Mouse (Mus musculus) left cerebral cortex, postnatal 25 days (tissue): ENCODE results near the gene Gjd3. TPM values are rescaled to one million over a fixed set of nuclear protein-coding genes. Genes with fewer than 3 reads are reported as not detected.

Experiments
- DNase-seq, 2 experiments: peaks; one replicate each; pipeline ENCODE4 v3.0.0; 2022; ENCODE audit warnings: low spot score in 2 of 2, mixed read lengths in 1 of 2
- intact Hi-C: fragments of 180-260 bp; cut with DNase I; formaldehyde crosslinking; loops from one replicate; pipeline ENCODE4 v1.15.1; 2025
- total RNA-seq, 2 experiments: library from RNA; stranded (reverse); gene quantifications; 2 replicates each; pipeline ENCODE4 v1.2.3; 2021

The Gjd3 gene
- total RNA-seq, 2 experiments from 2014 or later = 2.9 to 3.0 TPM

DNA sequence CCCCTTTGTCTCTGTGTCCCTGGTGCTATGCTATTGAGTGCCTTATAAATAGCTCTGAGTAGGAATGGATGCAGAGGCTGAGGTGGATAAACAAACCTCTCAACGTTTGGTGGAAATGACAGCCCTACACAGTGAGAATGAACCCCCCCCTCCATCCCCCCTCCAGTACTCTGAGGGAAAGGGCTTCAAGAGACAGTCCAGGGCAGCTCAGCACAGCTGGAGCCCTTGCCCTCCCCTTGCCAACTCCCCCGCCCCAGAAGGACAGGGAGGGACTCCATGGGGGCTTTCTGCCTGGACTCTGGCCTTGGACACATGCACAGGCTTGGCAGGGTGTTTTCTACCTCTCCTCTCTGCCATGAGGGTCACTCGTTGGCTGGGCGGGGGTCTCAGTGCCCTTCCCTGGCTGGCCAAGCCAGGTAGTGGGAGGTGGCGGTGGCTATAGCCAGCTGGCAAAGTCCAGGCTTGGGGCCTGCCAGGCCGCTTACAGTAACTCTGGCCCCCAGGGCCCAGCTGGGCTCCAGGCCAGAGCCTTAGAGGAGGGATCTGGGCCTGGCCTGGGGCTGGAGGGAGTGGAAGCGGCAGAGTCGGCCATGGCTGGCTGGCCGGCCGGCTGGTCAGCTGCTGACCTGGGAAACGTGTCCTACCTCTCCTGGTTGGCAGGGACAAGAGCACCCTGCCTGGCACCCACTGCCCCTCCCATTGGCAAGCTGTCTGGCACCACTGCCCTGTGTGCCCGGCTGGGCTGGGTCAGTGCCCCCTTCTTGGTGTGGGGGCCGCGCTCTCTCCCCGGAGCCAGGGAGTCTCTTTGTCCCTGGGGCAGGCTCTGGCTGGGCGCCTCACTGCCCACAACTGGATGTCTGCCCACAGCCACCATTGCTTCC is 31.6 kb downstream of the Gjd3 start:
- intact Hi-C loops = no loop called here
- DNase-seq = no peak

DNA sequence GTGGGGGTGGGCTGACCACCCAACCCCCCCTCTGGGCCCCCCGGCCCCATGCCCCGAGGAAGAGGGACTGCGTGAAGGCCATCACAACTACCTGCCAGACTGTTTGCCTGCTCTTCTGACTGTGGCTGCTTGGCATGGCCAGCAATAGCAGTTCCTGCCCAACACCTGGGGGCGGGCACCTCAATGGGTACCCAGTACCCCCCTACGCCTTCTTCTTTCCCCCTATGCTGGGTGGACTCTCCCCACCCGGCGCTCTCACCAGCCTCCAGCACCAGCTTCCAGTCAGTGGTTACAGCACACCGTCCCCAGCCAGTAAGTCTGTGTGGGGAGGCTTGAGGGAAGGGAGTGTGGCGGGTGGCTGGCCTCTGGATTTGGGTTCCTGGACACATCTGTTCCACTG is 32.3 kb downstream of the Gjd3 start:
- no peak for DNase-seq
- intact Hi-C loops = no loop called here

DNA sequence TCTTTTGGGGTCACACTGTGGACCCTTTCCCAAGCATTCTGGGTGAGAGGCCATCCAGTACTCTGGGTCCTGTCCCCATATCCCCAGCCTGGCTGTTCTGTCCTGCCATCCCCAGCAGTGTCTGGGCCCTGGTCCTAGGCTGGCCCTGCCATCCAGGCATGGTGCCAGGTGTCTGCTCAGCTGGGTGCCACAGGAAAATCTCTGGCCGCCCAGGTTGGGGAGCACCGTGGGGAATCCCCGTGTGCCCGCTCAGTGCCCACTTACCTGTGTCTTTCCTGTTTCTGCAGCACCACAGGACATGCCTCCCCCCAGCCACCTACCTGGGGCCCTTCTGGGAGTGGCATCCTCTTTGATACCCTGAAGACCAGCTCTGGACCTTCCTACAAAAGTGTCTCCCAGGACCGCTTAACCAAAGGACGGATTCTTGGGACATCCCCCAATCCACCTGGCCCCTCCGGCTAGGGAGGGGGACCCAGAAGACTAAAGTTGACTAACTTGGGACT is 32.8 kb downstream of the Gjd3 start:
- intact Hi-C loops = no loop called here

DNA sequence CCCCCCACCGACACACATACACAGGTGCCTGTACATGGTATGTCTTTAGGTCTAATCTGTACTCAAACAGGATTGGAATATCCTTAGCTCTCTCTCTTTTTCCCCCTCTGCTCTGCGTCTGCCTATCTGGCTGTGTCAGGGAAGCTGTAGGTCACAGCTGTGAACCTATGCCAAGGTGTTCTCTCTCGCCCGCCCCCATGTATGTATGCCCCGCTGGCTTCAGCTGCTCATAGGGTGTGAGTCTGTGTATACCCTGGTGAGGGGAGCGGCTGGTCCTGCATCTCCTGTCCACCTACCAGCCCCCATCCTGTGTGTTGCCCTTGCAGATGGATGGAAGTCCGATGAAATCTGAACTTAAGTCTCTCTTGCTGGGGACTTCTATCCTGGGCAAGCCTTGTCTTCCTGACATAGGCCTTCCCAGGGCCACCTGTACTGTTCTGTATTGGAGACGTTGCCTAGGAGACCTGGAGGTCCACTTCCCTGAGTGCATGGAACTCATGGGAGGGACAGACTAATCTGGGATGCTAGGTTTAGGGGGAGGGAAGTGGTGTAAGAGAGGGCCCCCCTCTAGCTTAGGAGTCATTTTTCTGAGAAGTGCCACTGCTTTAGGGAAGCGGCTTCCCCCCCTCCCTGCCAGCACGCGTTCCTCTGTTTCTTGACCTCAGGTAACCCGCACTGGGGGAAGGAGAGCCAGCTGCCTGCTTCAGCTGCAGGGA is 33.4 kb downstream of the Gjd3 start:
- no peak for DNase-seq
- intact Hi-C loops = no loop called here

More for the DNA sequence above, 32.8 kb downstream of the Gjd3 start:
- DNase-seq = no peak

DNA sequence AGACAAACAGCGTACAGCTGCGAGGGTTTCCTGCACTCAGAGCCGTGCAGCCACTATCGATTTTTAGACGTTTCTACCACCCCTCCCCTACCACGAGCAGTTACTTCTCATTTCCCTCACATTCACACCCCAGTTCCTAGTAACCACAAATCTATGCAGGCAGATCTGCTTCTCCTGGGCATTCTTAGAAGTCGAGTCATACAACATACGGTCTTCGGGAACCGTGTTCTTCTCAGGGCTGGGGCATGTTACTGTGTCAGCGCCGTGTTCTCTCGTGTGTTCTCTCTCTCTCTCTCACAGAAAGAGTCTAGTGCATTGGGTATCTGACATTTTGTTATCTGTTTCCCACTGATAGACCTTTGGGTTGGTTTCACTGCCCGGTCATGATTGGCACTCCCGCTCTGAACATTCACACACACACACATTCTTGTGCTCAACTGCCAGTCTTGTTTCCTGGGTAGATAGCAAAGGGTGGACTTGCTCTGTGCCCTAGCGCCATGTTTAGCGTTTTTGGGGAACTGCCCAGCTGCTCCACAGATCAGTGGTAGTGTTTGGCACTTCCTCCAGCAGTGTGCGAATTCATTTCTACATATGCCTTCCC is 34.7 kb downstream of the Gjd3 start:
- intact Hi-C loops = no loop called here
- DNase-seq = no peak

DNA sequence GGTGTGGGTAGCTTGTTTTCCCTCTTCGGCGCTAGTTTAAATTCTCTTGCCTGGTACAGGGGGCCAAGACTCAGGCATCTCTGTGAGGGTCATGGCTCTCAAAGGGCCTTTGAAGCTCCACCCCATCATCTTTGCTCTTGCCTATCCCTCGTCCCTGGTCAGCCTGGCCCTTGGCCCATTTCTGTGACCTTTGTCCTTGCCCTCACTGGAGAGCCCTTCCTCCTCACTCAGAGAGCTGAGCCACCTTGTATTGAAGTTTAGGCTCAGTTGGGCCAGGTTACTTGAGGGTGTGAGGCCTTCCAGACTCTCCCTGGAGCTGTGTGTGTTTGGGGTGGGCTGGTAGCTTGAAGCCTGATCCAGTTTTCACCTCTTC is 37.2 kb downstream of the Gjd3 start:
- DNase-seq = no peak
- intact Hi-C loops = no loop called here

DNA sequence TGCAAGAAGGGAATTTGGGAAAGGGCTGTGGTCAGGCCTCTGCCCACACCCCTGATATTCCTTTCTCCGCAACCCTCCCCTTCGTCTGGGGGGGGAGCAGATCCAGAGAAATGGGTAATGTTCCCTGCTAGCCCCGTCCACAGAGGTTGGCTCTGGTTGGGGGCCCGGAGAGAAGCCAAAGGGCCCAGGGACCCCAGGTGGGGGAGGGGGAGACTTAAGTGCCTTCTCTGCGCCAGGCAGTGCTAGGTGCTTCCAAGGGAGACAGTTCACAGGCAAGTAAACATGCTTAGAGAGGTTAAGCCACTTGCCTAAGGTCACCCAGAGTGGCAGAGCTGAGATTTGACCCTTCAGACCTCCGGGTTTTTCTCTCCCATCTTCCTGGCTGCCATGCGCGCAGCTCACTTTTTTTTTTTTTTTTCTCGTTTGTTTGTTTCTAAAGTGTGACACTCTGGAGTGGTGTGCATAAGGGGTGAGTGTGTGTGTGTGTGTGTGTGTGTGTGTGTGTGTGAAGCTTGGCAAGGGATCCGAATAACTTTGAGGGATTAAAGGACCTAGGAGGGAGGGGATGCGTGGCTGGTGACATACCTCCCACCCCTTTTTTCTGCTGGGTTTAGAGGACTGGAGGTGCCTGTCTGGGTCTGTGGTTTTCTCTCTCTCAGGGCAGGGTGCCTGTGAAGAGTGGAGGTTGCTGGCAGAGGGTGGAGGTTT is 37.8 kb downstream of the Gjd3 start:
- intact Hi-C loops = no loop called here
- DNase-seq = no peak

DNA sequence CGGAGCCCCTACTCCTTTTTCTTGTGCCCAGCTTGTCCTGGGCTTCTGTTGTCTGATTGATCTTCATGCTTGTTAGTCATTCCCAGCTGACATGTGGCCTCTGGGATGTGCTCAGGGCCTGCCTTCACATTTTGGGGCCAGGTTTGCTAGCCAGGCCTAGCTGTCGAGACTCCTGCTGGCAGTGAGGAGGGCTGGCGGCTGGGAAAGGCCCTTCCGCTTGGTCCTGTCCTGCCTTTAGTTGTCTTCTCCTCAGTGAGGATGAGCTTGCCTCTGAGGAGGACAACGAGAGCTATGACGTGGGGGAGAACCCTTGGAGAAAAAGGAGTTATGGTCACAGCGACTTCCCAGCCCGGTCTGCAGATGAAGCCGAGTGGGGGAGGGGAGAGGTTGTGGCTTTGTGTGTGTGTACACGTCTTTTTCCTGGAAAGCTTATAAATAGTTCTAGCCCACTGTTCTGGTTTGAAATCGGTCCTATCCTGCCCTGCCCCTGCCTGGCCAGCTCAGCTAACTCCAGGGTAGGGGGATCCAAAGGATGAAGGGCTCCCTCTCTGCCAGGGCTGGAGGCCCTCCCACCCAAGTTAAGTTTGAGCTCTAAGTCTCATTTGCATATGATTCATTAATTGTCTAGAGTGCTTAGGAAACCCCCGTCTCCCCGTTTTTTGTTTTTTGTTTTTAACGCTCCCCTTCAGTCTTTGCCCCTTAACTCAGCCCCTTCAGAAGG is 38.9 kb downstream of the Gjd3 start:
- intact Hi-C loops = no loop called here
- DNase-seq = no peak

DNA sequence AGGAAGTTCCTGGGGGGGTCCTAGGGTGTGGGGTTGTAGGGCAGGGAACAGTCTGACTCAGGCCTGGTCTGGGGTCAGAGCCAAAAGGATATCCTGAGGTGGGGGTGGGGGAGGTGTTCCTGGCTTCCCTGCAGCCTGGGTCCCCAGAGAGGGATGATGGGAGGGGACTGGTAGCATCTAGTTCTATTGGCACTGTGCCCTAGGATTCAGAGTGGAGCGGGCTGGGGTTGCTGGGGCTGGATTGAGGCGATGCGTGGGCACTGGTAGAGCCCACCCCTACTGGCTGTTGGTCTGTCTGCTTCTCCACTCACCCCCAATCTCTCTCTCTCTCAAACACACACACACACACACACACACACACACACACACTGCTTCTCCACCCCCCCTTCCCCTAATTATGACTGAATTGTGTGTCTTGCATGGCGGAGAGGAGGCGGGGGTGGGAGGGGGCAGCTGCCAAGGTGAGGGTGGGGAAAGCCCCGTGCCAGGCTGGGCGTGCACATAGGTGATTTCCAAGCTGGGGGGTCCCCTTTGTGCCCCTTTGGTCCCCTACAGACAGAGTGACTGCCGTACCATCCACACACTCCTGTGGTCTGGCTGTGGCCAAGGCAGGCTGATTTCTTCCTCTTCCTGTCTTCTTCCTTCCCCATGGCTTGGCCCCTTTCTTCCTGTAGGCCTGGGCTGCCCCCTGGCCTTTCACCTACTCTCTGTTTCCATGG is 39.7 kb downstream of the Gjd3 start:
- no peak for DNase-seq
- intact Hi-C loops = no loop called here

DNA sequence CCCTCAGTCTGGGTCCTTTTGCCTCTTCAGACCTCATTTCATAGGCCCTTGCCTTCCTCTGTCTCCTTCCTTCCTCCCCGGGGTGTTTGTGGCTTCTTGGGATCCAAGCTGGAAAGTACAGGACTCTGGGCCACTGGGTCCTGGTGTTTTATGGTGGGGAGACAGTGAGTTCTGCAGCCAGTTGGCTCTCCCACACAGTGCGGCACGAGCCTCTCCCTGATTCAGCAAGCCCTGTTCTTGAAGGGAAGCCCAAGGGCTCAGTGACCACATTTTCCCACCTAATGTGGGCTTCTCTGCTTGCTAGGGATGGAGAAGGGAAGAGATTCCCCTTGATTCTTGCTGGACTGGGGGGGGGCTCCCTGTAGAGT is 40.3 kb downstream of the Gjd3 start:
- no peak for DNase-seq
- intact Hi-C loops = no loop called here

DNA sequence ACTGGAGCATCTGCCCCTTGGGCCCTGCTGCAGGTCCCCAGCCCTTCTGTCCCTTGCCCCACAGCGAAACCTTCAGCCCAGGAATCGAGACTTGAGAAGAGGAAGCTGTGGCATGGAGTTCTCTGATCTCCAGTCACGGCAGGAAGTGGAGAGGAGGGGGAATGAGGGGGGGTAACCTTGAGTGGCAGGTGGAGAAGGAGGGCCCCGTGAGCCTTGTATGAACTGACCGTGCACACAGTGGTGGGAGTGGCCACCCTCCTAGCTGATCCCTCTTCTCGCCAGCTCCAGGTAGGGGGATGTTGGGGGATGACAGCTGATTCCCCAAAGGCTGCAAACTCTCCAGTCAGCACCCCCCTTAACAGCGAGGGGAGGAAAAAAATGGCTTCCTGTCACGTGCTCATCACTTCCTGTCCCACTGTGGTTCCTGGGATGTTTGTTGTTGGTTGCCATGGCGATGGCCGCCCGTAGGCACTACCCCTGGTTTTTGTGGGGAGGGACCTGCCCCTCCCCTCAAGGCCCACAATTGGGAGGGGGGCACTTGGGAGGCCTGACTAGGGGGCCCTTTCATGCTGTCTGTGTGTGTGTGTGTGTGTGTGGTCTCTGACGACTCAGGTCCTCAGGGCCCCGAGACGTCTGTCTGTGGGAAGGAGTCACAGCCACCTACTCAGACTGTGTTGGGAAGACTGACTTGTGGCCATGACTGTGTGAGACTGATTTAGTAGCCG is 40.8 kb downstream of the Gjd3 start:
- intact Hi-C loops = no loop called here
- peak in 1 of 2 experiments; percentile 66 for DNase-seq

DNA sequence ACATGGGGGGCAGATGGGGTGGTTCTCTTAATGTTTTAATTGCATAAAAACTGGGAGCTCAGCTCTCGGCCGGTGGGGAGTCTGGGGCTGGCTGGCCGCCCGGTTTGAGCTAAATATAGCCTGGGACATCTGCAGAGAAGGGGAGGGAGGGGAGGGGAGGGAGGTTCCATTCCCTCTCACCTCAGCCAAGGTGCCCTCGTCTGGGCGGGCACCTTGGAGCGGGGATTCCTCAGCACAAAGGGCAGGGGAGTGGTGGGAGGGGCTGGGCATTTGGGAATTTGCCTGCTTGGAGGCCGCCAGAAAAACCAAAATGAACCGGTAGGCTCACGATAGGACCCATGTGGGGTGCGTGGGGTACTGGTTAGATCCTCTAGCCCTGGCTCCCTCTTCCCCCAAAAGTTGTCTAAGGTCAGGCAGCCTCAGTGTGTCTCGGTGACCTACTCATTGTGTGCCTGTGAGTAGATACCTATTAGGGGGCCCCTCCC is 41.4 kb downstream of the Gjd3 start:
- DNase-seq = peak in 1 of 2 experiments; percentile 77
- intact Hi-C loops = no loop called here

DNA sequence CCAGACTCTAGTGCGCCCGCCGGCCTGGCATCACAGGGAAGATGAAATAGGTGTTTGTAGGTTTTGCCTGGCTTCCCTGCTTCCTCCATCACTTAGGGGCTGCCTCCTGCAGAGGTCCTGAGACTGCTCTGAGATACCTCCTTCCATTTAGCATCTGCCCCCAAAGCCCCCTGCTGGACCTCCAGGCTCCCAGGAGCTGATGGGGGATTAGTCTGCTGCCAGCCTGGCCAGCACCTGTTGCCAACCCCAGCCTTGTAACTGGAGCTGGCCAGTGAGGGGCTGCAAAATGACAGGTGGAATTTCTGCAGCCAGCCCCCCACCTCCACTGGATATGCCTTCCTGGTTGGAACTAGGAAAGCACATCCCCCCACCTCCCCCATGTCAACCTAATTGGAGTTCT is 42.0 kb downstream of the Gjd3 start:
- intact Hi-C loops = loop anchor here (1.0 kb wide), 1 partner anchor 26 kb away; no protein-coding TSS in a partner anchor
- DNase-seq = no peak

DNA sequence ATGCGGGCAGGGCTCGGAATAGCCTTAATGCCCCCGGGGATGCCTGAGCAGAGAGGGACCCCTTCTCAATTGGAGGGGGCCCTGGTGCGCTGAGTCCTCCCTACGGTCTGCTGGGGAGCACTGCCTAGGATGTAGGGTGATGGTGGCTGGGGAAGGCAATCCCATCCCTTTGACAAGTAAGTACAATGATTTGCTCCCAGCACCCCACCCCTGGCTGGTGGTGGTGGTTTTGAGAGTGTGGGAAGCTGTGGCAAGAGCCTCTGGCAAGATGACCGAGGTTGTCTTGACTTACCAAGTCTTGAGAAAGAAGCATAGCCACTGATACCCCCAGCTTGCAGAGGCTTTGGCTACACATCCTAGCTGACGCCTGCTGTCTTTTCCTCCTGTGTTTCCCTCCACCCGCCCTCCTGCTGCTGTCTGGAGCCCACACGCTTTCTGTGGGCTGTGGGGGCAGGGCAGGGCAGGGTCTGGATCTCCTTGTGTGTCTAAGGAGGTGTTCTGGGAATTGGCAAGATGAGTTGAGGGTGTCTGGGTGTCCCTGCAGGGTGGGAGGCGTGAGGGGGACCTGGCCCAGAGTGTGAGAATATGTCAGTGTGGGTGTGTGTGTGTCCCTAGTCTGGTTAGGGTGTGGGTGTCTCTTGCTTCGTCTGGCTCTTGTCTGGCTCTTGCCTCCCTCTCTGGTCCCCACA is 42.7 kb downstream of the Gjd3 start:
- intact Hi-C loops = loop anchor here (1.0 kb wide), 1 partner anchor 26 kb away; no protein-coding TSS in a partner anchor
- peak in 1 of 2 experiments; percentile 82 for DNase-seq

DNA sequence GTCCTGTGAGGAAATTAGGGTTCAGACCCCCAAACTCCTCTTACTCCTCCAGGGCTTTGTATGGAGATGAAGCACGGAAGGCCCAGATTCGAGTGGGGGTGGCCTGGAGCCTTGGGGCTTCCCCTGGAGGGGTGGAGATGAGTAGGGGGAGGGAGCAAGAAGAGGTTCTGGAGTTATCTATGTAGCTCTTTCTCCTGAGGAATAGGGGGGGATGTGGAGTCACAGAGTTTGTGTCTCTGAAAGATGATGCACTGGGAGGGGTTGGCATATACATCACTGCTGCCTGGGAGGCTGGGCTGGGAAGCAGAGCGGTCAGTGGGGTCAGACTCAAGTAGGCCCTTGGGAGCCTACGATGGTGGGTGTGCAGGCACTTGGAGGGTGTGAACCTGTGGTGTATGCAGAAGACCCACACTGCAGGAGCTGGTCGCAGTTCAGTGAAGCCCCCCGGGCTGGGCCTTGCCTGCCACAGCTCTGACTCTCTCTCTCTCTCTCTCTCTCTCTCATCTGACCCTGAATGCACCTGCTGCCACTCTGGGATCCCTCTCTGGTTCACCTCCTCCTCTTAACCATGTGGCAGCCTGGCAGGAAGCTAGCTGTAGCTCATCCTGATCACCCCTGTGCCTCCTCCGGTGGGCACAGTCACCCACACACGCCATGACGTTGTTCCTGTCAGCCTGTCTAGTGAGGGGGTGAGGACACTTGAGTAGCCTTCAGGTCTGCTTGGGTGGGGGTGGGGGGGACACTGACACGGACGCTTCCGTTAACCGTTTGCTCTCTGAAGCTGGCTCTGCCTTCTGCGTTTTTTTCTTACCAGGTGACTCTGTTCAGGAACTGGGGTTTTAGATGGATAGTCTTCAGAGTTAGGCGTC is 43.5 kb downstream of the Gjd3 start:
- intact Hi-C loops = no loop called here
- no peak for DNase-seq

DNA sequence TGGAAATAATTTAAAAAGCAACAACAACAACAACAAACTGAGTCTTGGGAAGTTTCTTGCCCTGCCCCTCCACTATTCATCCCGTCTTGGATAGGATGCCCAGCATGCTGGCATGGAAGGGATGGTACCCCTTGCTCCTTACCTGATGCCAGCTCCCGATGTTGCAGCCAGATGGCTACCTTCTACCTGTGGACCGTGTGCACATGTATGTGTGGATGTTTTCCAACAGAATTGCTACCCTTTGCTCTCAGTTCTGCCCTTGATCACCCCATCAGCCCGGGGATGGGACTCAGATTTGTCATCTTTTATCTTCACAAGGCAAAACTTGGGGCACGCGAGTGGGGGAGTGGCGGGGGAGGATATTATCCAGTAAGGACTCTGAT is 44.1 kb downstream of the Gjd3 start:
- intact Hi-C loops = no loop called here
- DNase-seq = no peak
